Mouse (Mus musculus) cortical plate, adult 2 months (tissue): ENCODE measurements around the gene Gli3.

Experiments used
- CTCF ChIP-seq: fragments of 200-500 bp; IDR thresholded peaks from 2 replicates; pipeline ENCODE4 v1.5.1; 2011; ENCODE audit warnings: mild to moderate bottlenecking, control low read depth, low read length; ENCODE audit not compliant: insufficient read depth; ENCODE audit errors: extremely low read depth
- POLR2A ChIP-seq: fragments of 200-500 bp; IDR thresholded peaks from 2 replicates; pipeline ENCODE4 v1.6.1; 2011; ENCODE audit warnings: mild to moderate bottlenecking, low read length, control low read depth; ENCODE audit not compliant: insufficient read depth; ENCODE audit errors: extremely low read depth

DNA sequence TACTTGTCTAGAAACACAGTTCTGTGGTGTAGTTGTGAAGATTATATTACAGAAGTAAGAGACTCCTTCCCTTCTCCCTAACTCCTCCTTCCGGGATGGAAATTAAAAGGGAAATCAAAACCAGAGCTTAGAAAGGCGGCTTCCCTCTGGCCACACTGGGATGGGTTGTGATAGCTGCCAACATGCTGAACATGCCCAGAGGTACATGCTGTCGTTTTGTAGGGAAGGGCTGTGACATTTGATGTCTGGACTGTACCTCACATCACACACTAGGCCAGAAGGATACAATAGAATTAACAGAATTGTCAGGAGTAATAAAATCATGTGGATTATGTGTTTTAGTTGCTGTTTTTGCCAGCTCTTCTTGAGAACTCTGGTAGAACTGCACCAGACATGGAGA lies 68.5 kb downstream of the Gli3 start:
- TF ChIP-seq CTCF: no peak
- no peak for TF ChIP-seq POLR2A
